Mouse (Mus musculus) neural tube, embryonic 11.5 days (tissue): ENCODE results near the gene Plekhh1. TPM values are rescaled to one million over a fixed set of nuclear protein-coding genes. Genes with fewer than 3 reads are reported as not detected.
A peak's percentile ranks its signal among the peaks of the same experiment; 100 is the strongest.

Experiments
- ATAC-seq: fragments of 200-750 bp; cut with Nextera tagmentation; 2 replicates; pipeline ENCODE4 v1.8.0; 2017; ENCODE audit warnings: moderate number of reproducible peaks, mild to moderate bottlenecking, moderate TSS enrichment, moderate library complexity; ENCODE audit not compliant: insufficient read depth, low FRiP score, low TSS enrichment
- DNase-seq: peaks from one replicate; pipeline ENCODE4 v3.0.0-alpha.2; 2015; ENCODE audit warnings: low spot score
- H3K27ac ChIP-seq: fragments of 300-500 bp; sonication (generic); 2 replicates; pipeline ENCODE4 v1.5.1; 2014; ENCODE audit warnings: low read depth, mild to moderate bottlenecking, low read length
- H3K27me3 ChIP-seq: fragments of 300-500 bp; sonication (generic); 2 replicates; pipeline ENCODE4 v1.6.1; 2014; ENCODE audit warnings: mild to moderate bottlenecking, low read length, mixed read lengths; ENCODE audit not compliant: control insufficient read depth, insufficient read depth
- H3K36me3 ChIP-seq: fragments of 300-500 bp; sonication (generic); 2 replicates; pipeline ENCODE4 v1.6.1; 2014; ENCODE audit warnings: mild to moderate bottlenecking, low read length, moderate library complexity, mixed read lengths; ENCODE audit not compliant: control insufficient read depth, insufficient read depth
- H3K4me1 ChIP-seq: fragments of 300-500 bp; sonication (generic); 2 replicates; pipeline ENCODE4 v1.6.1; 2014; ENCODE audit warnings: low read length, mixed read lengths; ENCODE audit not compliant: control insufficient read depth, insufficient read depth
- H3K4me2 ChIP-seq: fragments of 300-500 bp; sonication (generic); 2 replicates; pipeline ENCODE4 v1.6.1; 2014; ENCODE audit warnings: low read depth, mild to moderate bottlenecking, moderate library complexity
- H3K4me3 ChIP-seq: fragments of 300-500 bp; sonication (generic); 2 replicates; pipeline ENCODE4 v1.5.1; 2014; ENCODE audit warnings: low read depth, low read length
- H3K9ac ChIP-seq: fragments of 300-500 bp; sonication (generic); 2 replicates; pipeline ENCODE4 v1.6.1; 2014; ENCODE audit warnings: mild to moderate bottlenecking, low read length
- H3K9me3 ChIP-seq: fragments of 300-500 bp; sonication (generic); 2 replicates; pipeline ENCODE4 v1.6.1; 2016; ENCODE audit warnings: low read length; ENCODE audit not compliant: control insufficient read depth
- WGBS: fragments of 180-500 bp; shearing (Covaris S2); extraction: QIAGEN DNeasy Blood & Tissue Kit; methylation state at CpG from one replicate; pipeline ENCODE4 v1.1.7; 2014; 5-methylcytosine and 5-hydroxymethylcytosine counted together
- polyA plus RNA-seq: library from polyadenylated mRNA; unstranded; fragments of >200 nt; fragmentation: Nextera tagmentation; extraction: Ambion mirVana; gene quantifications from 2 replicates; pipeline ENCODE4 v1.2.1, GENCODE M21; 2014

Plekhh1 gene
- polyA plus RNA-seq, 1 experiment from 2014 or later, result 7.4 TPM

- Histone ChIP-seq H3K4me1 (no peaks in the 10 kb centered on the region), H3K4me2 (no peak overlapping the region), H3K4me3 (no peak overlapping the region), H3K9ac (no peak overlapping the region), H3K27ac (no peak overlapping the region), H3K9me3 (no peaks in the 10 kb centered on the region), H3K36me3 (no peaks in the 10 kb centered on the region), H3K27me3 (no peaks in the 10 kb centered on the region)
- DNase-seq, result no peak
- 15% methylated on average over 6 of the region's 7 CpGs for WGBS
- no peak for ATAC-seq
These were observed 32.3 kb upstream of the Plekhh1 start for GRCm38 (mm10) chr12:78996711-78997110.

- WGBS, result 90% methylated on average over 5 of the region's 5 CpGs
- Histone ChIP-seq H3K27me3 (0 out of 2 replicates have a peak, but pooled peaks cover 2% of the 10 kb centered on the region), H3K4me2 (no peak overlapping the region), H3K36me3 (no peaks in the 10 kb centered on the region), H3K4me1 (no peaks in the 10 kb centered on the region), H3K9ac (no peak overlapping the region), H3K9me3 (no peaks in the 10 kb centered on the region), H3K27ac (no peak overlapping the region), H3K4me3 (no peak overlapping the region)
- ATAC-seq (no peak), DNase-seq (no peak)
These were observed 26.6 kb upstream of the Plekhh1 start for GRCm38 (mm10) chr12:79002406-79002805.

- ATAC-seq (no peak), DNase-seq (no peak)
- H3K36me3 ChIP-seq, result no peaks in the 10 kb centered on the region
- H3K9me3 ChIP-seq, result no peaks in the 10 kb centered on the region
- H3K4me2 ChIP-seq, result no peak overlapping the region
- 86% methylated on average over 3 of the region's 3 CpGs for WGBS
- H3K27me3 ChIP-seq, result 0 out of 2 replicates have a peak, but pooled peaks cover 2% of the 10 kb centered on the region
- H3K4me3 ChIP-seq, result no peak overlapping the region
- no peak overlapping the region for H3K9ac ChIP-seq
- H3K4me1 ChIP-seq, result no peaks in the 10 kb centered on the region
- H3K27ac ChIP-seq, result no peak overlapping the region
These were observed 26.0 kb upstream of the Plekhh1 start for GRCm38 (mm10) chr12:79002978-79003377.

- Histone ChIP-seq H3K4me2 (no peak overlapping the region), H3K4me1 (no peaks in the 10 kb centered on the region), H3K27ac (no peak overlapping the region), H3K27me3 (0 out of 2 replicates have a peak, but pooled peaks cover 2% of the 10 kb centered on the region), H3K36me3 (no peaks in the 10 kb centered on the region), H3K4me3 (no peak overlapping the region), H3K9me3 (no peaks in the 10 kb centered on the region), H3K9ac (no peak overlapping the region)
- ATAC-seq (no peak), DNase-seq (no peak)
- WGBS, result 83% methylated on average over 5 of the region's 5 CpGs
These were observed 23.5 kb upstream of the Plekhh1 start for GRCm38 (mm10) chr12:79005456-79005855.

DNA sequence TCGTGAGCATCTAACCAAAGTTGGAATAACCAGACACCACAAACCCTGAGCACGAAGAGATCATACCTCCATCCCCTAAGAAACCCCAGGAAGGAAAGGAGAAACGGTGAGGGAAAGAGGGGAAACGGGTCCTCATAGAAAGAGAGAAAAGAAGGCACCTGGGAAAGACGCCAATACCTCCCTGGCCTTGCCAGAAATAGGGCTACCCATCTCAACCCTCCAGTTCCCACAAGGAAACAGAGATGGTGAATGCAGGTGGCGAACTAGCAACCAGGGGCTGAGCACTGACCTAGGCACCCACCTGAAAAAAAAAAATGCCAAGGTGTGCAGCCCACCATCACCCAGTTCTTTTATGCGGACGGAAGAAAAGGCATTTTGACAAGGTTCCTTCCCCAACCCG lies 22.9 kb upstream of the Plekhh1 start:
- WGBS, result 39% methylated on average over 9 of the region's 9 CpGs
- H3K9ac ChIP-seq, result peak overlapping the region; percentile 75
- 0 out of 2 replicates have a peak, but pooled peaks cover 2% of the 10 kb centered on the region for H3K27me3 ChIP-seq
- no peaks in the 10 kb centered on the region for H3K4me1 ChIP-seq
- DNase-seq (no peak), ATAC-seq (no peak)
- H3K4me2 ChIP-seq, result peak overlapping the region; percentile 74
- H3K36me3 ChIP-seq, result no peaks in the 10 kb centered on the region
- H3K27ac ChIP-seq, result no peak overlapping the region
- no peaks in the 10 kb centered on the region for H3K9me3 ChIP-seq
- peak overlapping the region; percentile 90 for H3K4me3 ChIP-seq

GRCm38 (mm10) chr12:79006478-79007125 lies 22.4 kb upstream of the Plekhh1 start:
- Histone ChIP-seq H3K27me3 (0 out of 2 replicates have a peak, but pooled peaks cover 2% of the 10 kb centered on the region), H3K4me3 (peak overlapping the region; percentile 90), H3K36me3 (no peaks in the 10 kb centered on the region), H3K4me1 (no peaks in the 10 kb centered on the region), H3K4me2 (peak overlapping the region; percentile 74), H3K9me3 (no peaks in the 10 kb centered on the region), H3K27ac (peak overlapping the region; percentile 67; the same call in 1 of the 2 replicates), H3K9ac (peak overlapping the region; percentile 75)
- under 1% methylated on average over 32 of the region's 53 CpGs for WGBS
- ATAC-seq (peak; percentile 79), DNase-seq (peak; percentile 67)

- ATAC-seq (peak; percentile 90), DNase-seq (peak; percentile 74)
- Histone ChIP-seq H3K4me1 (no peaks in the 10 kb centered on the region), H3K27ac (peak within 1 kb of the TSS; percentile 67; the same call in 1 of the 2 replicates), H3K27me3 (0 out of 2 replicates have a peak, but pooled peaks cover 2% of the 10 kb centered on the region), H3K36me3 (no peaks in the 10 kb centered on the region), H3K9me3 (no peaks in the 10 kb centered on the region), H3K4me2 (peak within 1 kb of the TSS; percentile 74), H3K4me3 (peak within 1 kb of the TSS; percentile 90), H3K9ac (peak within 1 kb of the TSS; percentile 75)
- WGBS, result 2% methylated on average over 45 of the region's 49 CpGs
These were observed 21.7 kb upstream of the Plekhh1 start, which contains the start of gene Tmem229b for GRCm38 (mm10) chr12:79007126-79007753. Tmem229b (minus strand) TSS chr12:79007627.

GRCm38 (mm10) chr12:79010569-79010968 lies 18.4 kb upstream of the Plekhh1 start:
- H3K27ac ChIP-seq, result no peak overlapping the region
- H3K9me3 ChIP-seq, result no peaks in the 10 kb centered on the region
- H3K36me3 ChIP-seq, result no peaks in the 10 kb centered on the region
- H3K4me3 ChIP-seq, result no peak overlapping the region
- H3K4me1 ChIP-seq, result no peaks in the 10 kb centered on the region
- H3K9ac ChIP-seq, result no peak overlapping the region
- ATAC-seq (no peak), DNase-seq (no peak)
- no peaks in the 10 kb centered on the region for H3K27me3 ChIP-seq
- H3K4me2 ChIP-seq, result no peak overlapping the region
- WGBS, result 63% methylated on average over 3 of the region's 3 CpGs
